Comparison of ENCODE assay signal across 8 mouse cellular contexts in genomic region chr17:86215771-86216170, GRCm38 (mm10). TPM values are rescaled to one million over a fixed set of nuclear protein-coding genes. Genes with fewer than 3 reads are reported as not detected.
DNase-seq lines count a peak whose midpoint lies in the region; ATAC-seq lines count a peak whose summit lies in the region.

No protein-coding gene starts in this region.

- H3K9me3 ChIP-seq in heart, embryonic 11.5 days (replicated peaks; ENCODE audit: control insufficient read depth, low read length), result no peaks in the 10 kb centered on the region
- H3K9me3 ChIP-seq in kidney, embryonic 14.5 days (ENCODE audit: control insufficient read depth, low read length), result no peaks in the 10 kb centered on the region
- no peaks in the 10 kb centered on the region for H3K9me3 ChIP-seq in forebrain, embryonic 12.5 days

- 74% methylated on average over 7 of the region's 7 CpGs for WGBS in heart, embryonic 11.5 days (ENCODE audit: insufficient replicate concordance)
- WGBS in kidney, embryonic 14.5 days, result 86% methylated on average over 7 of the region's 7 CpGs
- WGBS in forebrain, embryonic 12.5 days, result 85% methylated on average over 7 of the region's 7 CpGs

- H3K4me1 ChIP-seq in heart, embryonic 11.5 days (ENCODE audit: control insufficient read depth, insufficient read depth, low read length), result no peaks in the 10 kb centered on the region
- H3K4me1 ChIP-seq in kidney, embryonic 14.5 days (ENCODE audit: control insufficient read depth, insufficient read depth, low read length), result no peaks in the 10 kb centered on the region
- H3K4me1 ChIP-seq in forebrain, embryonic 12.5 days, result peaks cover 3% of the 10 kb centered on the region; the same call in 1 of the 2 replicates

- ATAC-seq in heart, embryonic 11.5 days (replicated peaks; ENCODE audit: insufficient number of reproducible peaks, low FRiP score, low TSS enrichment), result no peak
- ATAC-seq in kidney, embryonic 14.5 days (ENCODE audit: low FRiP score, low TSS enrichment), result peak; percentile 46; the same call in 1 of the 2 replicates
- peak; percentile 47; the same call in 1 of the 2 replicates for ATAC-seq in monocyte, adult 5-6 weeks (replicated peaks; ENCODE audit: insufficient number of reproducible peaks, low FRiP score, low TSS enrichment, poor library complexity, severe bottlenecking)
- ATAC-seq in forebrain, embryonic 12.5 days (ENCODE audit: low FRiP score), result no peak

- no peaks in the 10 kb centered on the region for H3K27me3 ChIP-seq in heart, embryonic 11.5 days (ENCODE audit: control insufficient read depth, insufficient read depth, low read length)
- no peaks in the 10 kb centered on the region for H3K27me3 ChIP-seq in kidney, embryonic 14.5 days (ENCODE audit: control insufficient read depth, insufficient read depth, low read length)
- H3K27me3 ChIP-seq in forebrain, embryonic 12.5 days, result no peaks in the 10 kb centered on the region

- no peak overlapping the region for H3K27ac ChIP-seq in heart, embryonic 11.5 days (ENCODE audit: low read depth, low read length)
- H3K27ac ChIP-seq in kidney, embryonic 14.5 days (ENCODE audit: low read depth, low read length), result no peak overlapping the region
- no peak overlapping the region for H3K27ac ChIP-seq in forebrain, embryonic 12.5 days

- peak; percentile 40 for DNase-seq in heart, postnatal 4 days
- peak; percentile 48 for DNase-seq in R1 (ENCODE audit: low read depth, low spot score)
- DNase-seq in left cerebral cortex, adult 11 months (ENCODE audit: low spot score), result no peak
- no peak for DNase-seq in cerebellum, adult 11-12 months

- H3K36me3 ChIP-seq in heart, embryonic 11.5 days (ENCODE audit: control insufficient read depth, insufficient read depth, low read length), result no peaks in the 10 kb centered on the region
- no peaks in the 10 kb centered on the region for H3K36me3 ChIP-seq in kidney, embryonic 14.5 days (ENCODE audit: control insufficient read depth, insufficient read depth, low read length)
- no peaks in the 10 kb centered on the region for H3K36me3 ChIP-seq in forebrain, embryonic 12.5 days (replicated peaks)

- H3K9ac ChIP-seq in heart, embryonic 11.5 days (ENCODE audit: low read depth, low read length), result no peak overlapping the region
- no peak overlapping the region for H3K9ac ChIP-seq in kidney, embryonic 14.5 days (ENCODE audit: low read depth, low read length)
- no peak overlapping the region for H3K9ac ChIP-seq in forebrain, embryonic 12.5 days

- no peak overlapping the region for H3K4me3 ChIP-seq in heart, embryonic 11.5 days (ENCODE audit: low read depth, low read length)
- no peak overlapping the region for H3K4me3 ChIP-seq in kidney, embryonic 14.5 days (ENCODE audit: low read length)
- no peak overlapping the region for H3K4me3 ChIP-seq in forebrain, embryonic 12.5 days (replicated peaks)

- no peak overlapping the region for H3K4me2 ChIP-seq in heart, embryonic 11.5 days
- H3K4me2 ChIP-seq in kidney, embryonic 14.5 days (replicated peaks; ENCODE audit: low read depth, low read length), result no peak overlapping the region
- no peak overlapping the region for H3K4me2 ChIP-seq in forebrain, embryonic 12.5 days

RNA-seq across cellular contexts. Expression of gene Prkce, which starts 48.2 kb away (rescaled TPM):
- 10 to 100 TPM; 33.8 to 35.5 TPM for total RNA-seq in heart, postnatal 4 days (2021)
- polyA plus RNA-seq in heart, embryonic 11.5 days (2014; fragmentation: Nextera tagmentation; extraction: Ambion mirVana), result 12.8 TPM in 2 replicates
- 7.2 and 8.8 TPM in 2 replicates for polyA plus RNA-seq in kidney, embryonic 14.5 days (2014; fragmentation: Nextera tagmentation; extraction: Ambion mirVana)
- 15.6 to 21.1 TPM (median 15.9 TPM) in 3 replicates for total RNA-seq in monocyte, adult 5-6 weeks (2017)
- 4.6 and 6.0 TPM in 2 replicates for polyA plus RNA-seq in forebrain, embryonic 12.5 days (2016; fragmentation: Nextera tagmentation; extraction: Ambion mirVana)

Comparison
In these comparisons a context has a peak if more than half of its experiments do, and no peak if none do; other contexts are left out.
1. DNase-seq: peak in heart, postnatal 4 days (single experiment) and R1 (single experiment); none in left cerebral cortex, adult 11 months (single experiment) and cerebellum, adult 11-12 months (single experiment).
2. ATAC-seq: peak in kidney, embryonic 14.5 days (single experiment) and monocyte, adult 5-6 weeks (single experiment); none in heart, embryonic 11.5 days (single experiment) and forebrain, embryonic 12.5 days (single experiment).